Mouse (Mus musculus) embryonic fibroblast, embryonic 13.5 days (primary cell): ENCODE measurements at regions not wholly inside any gene's neighbourhood (a gene's known extent, or its start where the extent isn't known, plus 50 kb on each side); places are given as distances from the start of the nearest gene placed in this dataset.

Experiments
- CTCF ChIP-seq: IDR thresholded peaks from 2 replicates; pipeline ENCODE4 v1.5.1; 2011; ENCODE audit warnings: mild to moderate bottlenecking, control low read depth, low read length, moderate library complexity, borderline replicate concordance; ENCODE audit not compliant: insufficient read depth
- POLR2A ChIP-seq: IDR thresholded peaks from 2 replicates; pipeline ENCODE4 v1.6.1; 2011; ENCODE audit warnings: low read depth, mild to moderate bottlenecking, control low read depth, low read length, moderate library complexity

DNA sequence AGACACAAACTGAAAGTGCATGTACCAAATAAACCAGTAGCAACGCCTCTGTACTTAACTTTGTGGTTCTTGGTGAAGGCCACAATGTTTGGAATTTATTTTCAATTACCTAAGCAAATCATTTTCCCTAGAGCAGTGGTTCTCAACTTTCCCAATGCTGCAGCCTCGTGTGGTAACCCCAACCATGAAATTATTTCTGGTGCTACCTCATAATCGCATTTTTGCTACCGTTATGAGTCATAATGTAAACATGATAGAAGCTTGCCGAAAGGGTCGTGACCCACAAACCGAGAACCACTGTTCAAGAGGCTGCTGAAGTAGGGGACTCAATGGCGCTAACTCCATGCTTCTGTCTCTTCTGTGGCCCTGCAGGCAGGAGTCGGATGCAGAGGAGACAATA is 429.9 kb upstream of the Actbl2 start:
- no peak for TF ChIP-seq POLR2A
- TF ChIP-seq CTCF, result no peak
